Mouse (Mus musculus) testis, adult 2 months (tissue): ENCODE results near the gene Elavl3.

Source experiments
- CTCF ChIP-seq: fragments of 200-500 bp; IDR thresholded peaks from 2 replicates; pipeline ENCODE4 v1.5.1; 2012; ENCODE audit warnings: low read depth, mild to moderate bottlenecking, inconsistent platforms, low read length, moderate library complexity; ENCODE audit not compliant: control insufficient read depth, insufficient read depth, insufficient replicate concordance
- POLR2A ChIP-seq: fragments of 200-500 bp; IDR thresholded peaks from 2 replicates; pipeline ENCODE4 v1.6.1; 2012; ENCODE audit warnings: low read depth, mild to moderate bottlenecking, inconsistent platforms, low read length, moderate library complexity; ENCODE audit not compliant: control insufficient read depth

DNA sequence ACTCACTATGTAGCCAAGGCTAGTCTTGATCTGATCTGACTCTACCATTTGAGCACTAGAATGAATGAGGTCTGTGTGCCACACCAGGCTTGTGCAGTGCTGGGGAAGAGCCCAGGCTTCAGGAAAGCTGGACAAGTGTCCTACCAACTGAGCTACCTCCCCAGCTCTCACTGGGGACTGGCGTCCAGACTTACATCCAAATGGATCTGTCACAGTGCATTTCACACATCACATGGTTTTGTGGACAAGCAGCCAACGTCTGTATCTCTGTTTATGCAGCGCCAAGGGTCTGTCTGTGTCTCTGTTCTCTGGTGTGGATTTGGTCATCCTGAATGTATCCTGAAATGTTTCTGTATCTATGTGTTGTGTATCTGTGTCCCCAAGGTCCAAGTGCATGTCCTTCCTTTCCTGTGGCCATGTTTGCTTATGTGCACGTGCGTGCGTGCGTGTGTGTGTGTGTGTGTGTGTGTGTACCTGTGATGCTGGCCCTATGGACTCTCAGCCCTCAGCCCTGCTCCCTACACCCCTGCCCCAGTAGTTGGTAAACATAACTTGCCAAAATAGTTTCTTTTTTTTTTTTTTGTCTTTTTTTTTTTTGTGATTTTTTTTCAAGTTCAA lies 34.5 kb downstream of the Elavl3 start:
- TF ChIP-seq CTCF, result no peak
- no peak for TF ChIP-seq POLR2A
